8 mouse cellular contexts compared by ENCODE assay signal in the genomic region with DNA sequence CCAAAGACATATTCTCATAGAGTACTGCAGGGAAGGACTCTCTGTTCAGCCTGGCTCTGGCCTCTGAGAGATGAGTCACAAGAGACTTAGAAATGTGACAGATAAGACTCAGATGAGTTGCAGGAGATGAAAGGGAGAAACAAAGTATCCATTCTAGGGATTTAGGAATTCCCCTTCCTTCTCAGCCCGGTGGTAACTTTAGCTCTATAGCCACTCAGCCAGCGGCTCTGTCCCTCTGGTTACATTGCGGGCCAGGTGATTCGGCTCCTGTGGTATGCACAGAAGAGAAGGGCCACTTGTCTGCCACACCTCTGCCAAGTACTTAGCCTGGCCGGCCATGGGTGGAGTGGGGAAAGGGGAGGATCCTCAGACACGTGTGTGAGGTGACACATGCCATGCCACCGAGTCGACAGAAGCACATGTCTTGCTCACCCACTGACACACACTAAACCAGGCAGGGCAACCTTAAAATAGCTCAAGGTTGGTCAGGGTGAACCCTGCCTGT. TPM values are rescaled to one million over a fixed set of nuclear protein-coding genes. Genes with fewer than 3 reads are reported as not detected.
DNase-seq lines count a peak whose midpoint lies in the region; ATAC-seq and TF ChIP-seq lines count a peak whose summit lies in the region.

No protein-coding gene starts in this region.

- DNase-seq in cerebellum, adult 2 months, result peak; percentile 64 to 69
- peak; percentile 90 for DNase-seq in 3T3-L1 (ENCODE audit: low read depth, low spot score)
- DNase-seq in heart, postnatal 36 days, result peak; percentile 65 to 78
- peak; percentile 94 to 96 for DNase-seq in lung, adult 18-20 months
- peak; percentile 76 for DNase-seq in testis, postnatal 14 days (ENCODE audit: low spot score)
- no peak for DNase-seq in thymus, postnatal 10 days (ENCODE audit: low spot score in 2 of 2)

- TF ChIP-seq CTCF in cerebellum, adult 2 months (IDR thresholded peaks at IDR 0.05; ENCODE audit: borderline replicate concordance, insufficient read depth, low read depth, low read length), result no peak
- TF ChIP-seq CTCF in cortical plate, adult 2 months (IDR thresholded peaks at IDR 0.05; ENCODE audit: extremely low read depth, insufficient read depth, low read length), result no peak

- TF ChIP-seq POLR2A in cerebellum, adult 2 months (IDR thresholded peaks at IDR 0.05; ENCODE audit: borderline replicate concordance, insufficient read depth, low read length), result no peak
- TF ChIP-seq POLR2A in cortical plate, adult 2 months (IDR thresholded peaks at IDR 0.05; ENCODE audit: extremely low read depth, insufficient read depth, low read length), result 0 out of 2 replicates have a peak, but pooled peaks have one; percentile 30

- WGBS in cerebellum, adult 2 months, result 1% methylated on average over 8 of the region's 8 CpGs

- peak overlapping the region; percentile 35; the same call in 1 of the 2 replicates for H3K27ac ChIP-seq in cerebellum, adult 2 months (ENCODE audit: insufficient read depth, low read length)
- H3K27ac ChIP-seq in cortical plate, adult 2 months (ENCODE audit: insufficient read depth, low read length), result peak overlapping the region; percentile 86

- ATAC-seq in cerebellum, adult (ENCODE audit: insufficient number of reproducible peaks, low FRiP score, low TSS enrichment), result no peak

- H3K4me1 ChIP-seq in cerebellum, adult 2 months (ENCODE audit: control insufficient read depth, insufficient read depth, low read length), result peaks cover 38% of the 10 kb centered on the region
- H3K4me1 ChIP-seq in cortical plate, adult 2 months (ENCODE audit: control insufficient read depth, insufficient read depth, low read length), result peaks cover 3% of the 10 kb centered on the region; the same call in 1 of the 2 replicates

- H3K27me3 ChIP-seq in cerebellum, adult 2 months (ENCODE audit: control insufficient read depth, insufficient read depth, low read length), result no peaks in the 10 kb centered on the region

- peak overlapping the region; percentile 89 for H3K4me3 ChIP-seq in cerebellum, adult 2 months (replicated peaks; ENCODE audit: insufficient read depth, low read depth, low read length)
- H3K4me3 ChIP-seq in cortical plate, adult 2 months (ENCODE audit: insufficient read depth, low read length), result peak overlapping the region; percentile 99

- intact Hi-C loops in heart, postnatal 36 days (cut with DNase I), result loop anchor here (2.0 kb wide), 1 partner anchor 14 kb away; no protein-coding TSS in a partner anchor

RNA-seq across cellular contexts. Expression of a gene that starts 2.4 kb away (rescaled TPM):
- 144 and 167 TPM in 2 replicates for polyA plus RNA-seq in cerebellum, adult 2 months (2012; rRNA removed)
- 153 and 156 TPM in 2 replicates for polyA plus RNA-seq in cortical plate, adult 2 months (2012; rRNA removed)
- total RNA-seq in heart, postnatal 36 days (2021), result 100 to 1,000 TPM; 104 to 107 TPM

RNA-seq across cellular contexts. Expression of a gene that starts 22.6 kb away (rescaled TPM):
- 99.1 and 103 TPM in 2 replicates for polyA plus RNA-seq in cerebellum, adult 2 months (2012; rRNA removed)
- polyA plus RNA-seq in cortical plate, adult 2 months (2012; rRNA removed), result 119 and 131 TPM in 2 replicates
- total RNA-seq in heart, postnatal 36 days (2021), result 10 to 100 TPM; 74.4 to 75.3 TPM

RNA-seq across cellular contexts. Expression of a gene that starts 32.0 kb away (rescaled TPM):
- polyA plus RNA-seq in cerebellum, adult 2 months (2012; rRNA removed), result 55.5 TPM in 2 replicates
- 44.9 and 47.4 TPM in 2 replicates for polyA plus RNA-seq in cortical plate, adult 2 months (2012; rRNA removed)
- 10 to 100 TPM; 26.1 to 26.2 TPM for total RNA-seq in heart, postnatal 36 days (2021)

RNA-seq across cellular contexts. Expression of a gene that starts 32.3 kb away (rescaled TPM):
- 439 and 447 TPM in 2 replicates for polyA plus RNA-seq in cerebellum, adult 2 months (2012; rRNA removed)
- 721 and 771 TPM in 2 replicates for polyA plus RNA-seq in cortical plate, adult 2 months (2012; rRNA removed)
- total RNA-seq in heart, postnatal 36 days (2021), result 100 to 1,000 TPM; 100 to 111 TPM

RNA-seq across cellular contexts. Expression of a gene that starts 43.5 kb away (rescaled TPM):
- 105 and 108 TPM in 2 replicates for polyA plus RNA-seq in cerebellum, adult 2 months (2012; rRNA removed)
- polyA plus RNA-seq in cortical plate, adult 2 months (2012; rRNA removed), result 127 and 144 TPM in 2 replicates
- total RNA-seq in heart, postnatal 36 days (2021), result 10 to 100 TPM; 45.2 to 52.7 TPM

Comparison
In these comparisons a context has a peak if more than half of its experiments do, and no peak if none do; other contexts are left out.
1. DNase-seq: peak in cerebellum, adult 2 months (2 of 2), 3T3-L1 (single experiment), heart, postnatal 36 days (2 of 2), lung, adult 18-20 months (2 of 2) and testis, postnatal 14 days (single experiment); none in thymus, postnatal 10 days (0 of 2).